31 mouse cellular contexts compared by ENCODE assay signal in the genomic region with DNA sequence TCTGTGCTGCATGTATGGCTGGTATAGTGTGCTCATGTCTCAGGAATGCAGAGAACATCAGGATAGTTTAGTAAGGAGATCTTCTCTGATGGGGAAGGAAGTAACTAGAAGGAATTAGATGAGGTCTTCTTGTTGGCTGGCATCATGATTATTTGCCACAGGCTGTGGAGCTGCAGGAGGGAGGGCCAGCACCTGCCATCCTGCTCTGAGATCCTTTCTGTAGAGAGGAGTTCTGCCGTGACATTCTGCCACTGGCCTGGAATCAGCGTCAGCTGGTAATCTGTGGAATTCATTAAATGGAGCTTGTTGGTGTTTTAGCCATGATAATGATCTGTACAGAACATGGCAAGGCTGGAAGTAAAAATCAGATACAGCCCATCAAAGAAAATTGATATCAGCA. TPM values are rescaled to one million over a fixed set of nuclear protein-coding genes. Genes with fewer than 3 reads are reported as not detected.
DNase-seq lines count a peak whose midpoint lies in the region; ATAC-seq lines count a peak whose summit lies in the region.
"Had no signal": no experiment of that assay in that cellular context is flagged by ENCODE, and none has a peak within 500 bp of the region (broad histone marks: within the 10 kb centered on the region; RNA-seq: fewer than 3 reads in every experiment).

No protein-coding gene starts in this region.

- peak; percentile 69; the same call in 1 of the 2 replicates for ATAC-seq in cerebellum, adult (ENCODE audit: insufficient number of reproducible peaks, low FRiP score, low TSS enrichment)
- no peak for ATAC-seq in intestine, embryonic 16.5 days
- ATAC-seq: forebrain, embryonic 13.5 days; liver, embryonic 12.5 days; liver, postnatal 0 days; midbrain, embryonic 13.5 days had no signal

- H3K36me3 ChIP-seq in intestine, embryonic 16.5 days (ENCODE audit: control insufficient read depth, insufficient read depth, low read length), result peaks cover 14% of the 10 kb centered on the region

- H3K4me3 ChIP-seq in intestine, embryonic 16.5 days (ENCODE audit: low read length), result no peak overlapping the region
- H3K4me3 ChIP-seq: forebrain, embryonic 13.5 days; hindbrain, embryonic 10.5 days; hindbrain, embryonic 15.5 days; layer of hippocampus, adult 2 months; left cerebral cortex, adult 2 months; liver, embryonic 12.5 days; midbrain, embryonic 13.5 days had no signal

- no peak for DNase-seq in cerebellum, postnatal 4 days (ENCODE audit: low spot score in 2 of 2)
- peak; percentile 88 for DNase-seq in brain, adult 2 months (ENCODE audit: low read depth, low spot score)
- peak; percentile 64 for DNase-seq in cerebellum, adult 8-10 months
- peak; percentile 70 to 79 for DNase-seq in cerebellum, postnatal 25 days
- DNase-seq in thymus, postnatal 10 days (ENCODE audit: low spot score in 2 of 2), result no peak
- DNase-seq: adrenal gland, postnatal 14 days; gastrocnemius, postnatal 10 days; heart, postnatal 14 days; kidney, adult 2 months; kidney, postnatal 36 days; liver, postnatal 0 days; lung, postnatal 36 days; right cerebral cortex, adult 18-20 months; right cerebral cortex, postnatal 4 days; thymus, postnatal 14 days had no signal

- H3K4me2 ChIP-seq in intestine, embryonic 16.5 days (ENCODE audit: low read depth, low read length), result no peak overlapping the region
- H3K4me2 ChIP-seq: forebrain, embryonic 13.5 days; hindbrain, embryonic 15.5 days; liver, embryonic 12.5 days; midbrain, embryonic 13.5 days had no signal

- H3K4me1 ChIP-seq in intestine, embryonic 16.5 days (ENCODE audit: control insufficient read depth, insufficient read depth, low read length), result no peaks in the 10 kb centered on the region
- H3K4me1 ChIP-seq: forebrain, embryonic 13.5 days; hindbrain, embryonic 10.5 days; hindbrain, embryonic 15.5 days; liver, embryonic 12.5 days; midbrain, embryonic 13.5 days had no signal

- 88% methylated on average over 2 of the region's 2 CpGs for WGBS in intestine, embryonic 16.5 days

- H3K9me3 ChIP-seq in intestine, embryonic 16.5 days (ENCODE audit: control insufficient read depth, low read length), result no peaks in the 10 kb centered on the region
- H3K9me3 ChIP-seq: forebrain, embryonic 13.5 days; hindbrain, embryonic 10.5 days; hindbrain, embryonic 15.5 days; liver, embryonic 12.5 days; midbrain, embryonic 13.5 days had no signal

- no peak overlapping the region for H3K9ac ChIP-seq in intestine, embryonic 16.5 days (ENCODE audit: low read depth, low read length)
- H3K9ac ChIP-seq: forebrain, embryonic 13.5 days; hindbrain, embryonic 15.5 days; liver, embryonic 12.5 days; liver, postnatal 0 days; midbrain, embryonic 13.5 days had no signal

- no peaks in the 10 kb centered on the region for H3K27me3 ChIP-seq in intestine, embryonic 16.5 days (replicated peaks; ENCODE audit: control insufficient read depth, insufficient read depth, low read length)
- H3K27me3 ChIP-seq: CH12.LX; forebrain, embryonic 13.5 days; hindbrain, embryonic 15.5 days; liver, embryonic 12.5 days; midbrain, embryonic 13.5 days had no signal

- H3K27ac ChIP-seq in intestine, embryonic 16.5 days (ENCODE audit: low read length), result no peak overlapping the region
- H3K27ac ChIP-seq: forebrain, embryonic 13.5 days; hindbrain, embryonic 10.5 days; hindbrain, embryonic 15.5 days; layer of hippocampus, adult 2 months; left cerebral cortex, adult 2 months; liver, embryonic 12.5 days; midbrain, embryonic 13.5 days; stomach, postnatal 0 days had no signal

RNA-seq across cellular contexts. Expression of gene Adrm1, which starts 25.2 kb away (rescaled TPM):
- 172 and 194 TPM in 2 replicates for polyA plus RNA-seq in intestine, embryonic 16.5 days (2015; fragmentation: Nextera tagmentation; extraction: Ambion mirVana)

RNA-seq across cellular contexts. Expression of gene Osbpl2, which starts 27.0 kb away (rescaled TPM):
- polyA plus RNA-seq in intestine, embryonic 16.5 days (2015; fragmentation: Nextera tagmentation; extraction: Ambion mirVana), result 30.4 and 32.4 TPM in 2 replicates

RNA-seq across cellular contexts. Expression of gene Hrh3, which starts 41.8 kb away (rescaled TPM):
- 0.07 and 0.09 TPM in 2 replicates for polyA plus RNA-seq in intestine, embryonic 16.5 days (2015; fragmentation: Nextera tagmentation; extraction: Ambion mirVana)
- polyA plus RNA-seq: C2C12; heart, embryonic 14.5 days; kidney, embryonic 16.5 days; liver, embryonic 12.5 days; liver, postnatal 0 days; lung, embryonic 16.5 days; spleen, adult 2 months; stomach, postnatal 0 days had no signal

Comparison
In these comparisons a context has a peak if more than half of its experiments do, and no peak if none do; other contexts are left out.
1. DNase-seq: peak in brain, adult 2 months (single experiment), cerebellum, adult 8-10 months (single experiment) and cerebellum, postnatal 25 days (2 of 2); none in cerebellum, postnatal 4 days (0 of 2) and thymus, postnatal 10 days (0 of 2).